Mouse (Mus musculus): ENCODE results near the gene Atp2b2. TPM values are rescaled to one million over a fixed set of nuclear protein-coding genes. Genes with fewer than 3 reads are reported as not detected.

Gene Atp2b2
- polyA plus RNA-seq, 1 experiment from 2014 or later = 0.03 TPM

GRCm38 (mm10) chr6:113962811-113963210 lies 79.6 kb downstream of the Atp2b2 start:
- DNase-seq (ENCODE audit: low spot score) = peak; percentile 79
- no peaks in the 10 kb centered on the region for H3K9me3 ChIP-seq (replicated peaks)

GRCm38 (mm10) chr6:113961658-113962057 lies 80.8 kb downstream of the Atp2b2 start:
- no peak overlapping the region for H3K4me3 ChIP-seq
- WGBS = 78% methylated on average over 2 of the region's 2 CpGs
- H3K36me3 ChIP-seq = no peaks in the 10 kb centered on the region
- H3K4me1 ChIP-seq = peaks cover 14% of the 10 kb centered on the region
- no peak overlapping the region for H3K27ac ChIP-seq
- DNase-seq (ENCODE audit: low spot score) = no peak
- H3K27me3 ChIP-seq (ENCODE audit: low read depth, poor library complexity, severe bottlenecking) = no peaks in the 10 kb centered on the region
- H3K9me3 ChIP-seq (replicated peaks) = no peaks in the 10 kb centered on the region

More at GRCm38 (mm10) chr6:113962811-113963210, 79.6 kb downstream of the Atp2b2 start:
- Histone ChIP-seq H3K27ac (no peak overlapping the region), H3K27me3 (ENCODE audit: low read depth, poor library complexity, severe bottlenecking) (no peaks in the 10 kb centered on the region), H3K36me3 (no peaks in the 10 kb centered on the region), H3K4me3 (no peak overlapping the region), H3K4me1 (peaks cover 9% of the 10 kb centered on the region; the same call in 1 of the 2 replicates)
- 8% methylated on average over 3 of the region's 3 CpGs for WGBS

- DNase-seq (ENCODE audit: low spot score) = no peak
- no peak overlapping the region for H3K27ac ChIP-seq
- no peaks in the 10 kb centered on the region for H3K36me3 ChIP-seq
- no peaks in the 10 kb centered on the region for H3K9me3 ChIP-seq (replicated peaks)
- no peak overlapping the region for H3K4me3 ChIP-seq
- 90% methylated on average over 1 of the region's 1 CpGs for WGBS
- H3K27me3 ChIP-seq (ENCODE audit: low read depth, poor library complexity, severe bottlenecking) = no peaks in the 10 kb centered on the region
- peaks cover 7% of the 10 kb centered on the region for H3K4me1 ChIP-seq
Measured at GRCm38 (mm10) chr6:113959336-113959735, 83.1 kb downstream of the Atp2b2 start.

- H3K4me3 ChIP-seq = no peak overlapping the region
- H3K27me3 ChIP-seq (ENCODE audit: low read depth, poor library complexity, severe bottlenecking) = no peaks in the 10 kb centered on the region
- no peak for DNase-seq (ENCODE audit: low spot score)
- peaks cover 7% of the 10 kb centered on the region for H3K4me1 ChIP-seq
- H3K27ac ChIP-seq = no peak overlapping the region
- H3K9me3 ChIP-seq (replicated peaks) = no peaks in the 10 kb centered on the region
- WGBS = 61% methylated on average over 2 of the region's 2 CpGs
- no peaks in the 10 kb centered on the region for H3K36me3 ChIP-seq
Measured at GRCm38 (mm10) chr6:113958714-113959113, 83.7 kb downstream of the Atp2b2 start.

GRCm38 (mm10) chr6:113958003-113958402 lies 84.4 kb downstream of the Atp2b2 start:
- 88% methylated on average over 5 of the region's 5 CpGs for WGBS
- Histone ChIP-seq H3K36me3 (no peaks in the 10 kb centered on the region), H3K4me1 (peaks cover 7% of the 10 kb centered on the region), H3K4me3 (no peak overlapping the region), H3K9me3 (replicated peaks) (no peaks in the 10 kb centered on the region), H3K27me3 (ENCODE audit: low read depth, poor library complexity, severe bottlenecking) (no peaks in the 10 kb centered on the region), H3K27ac (no peak overlapping the region)
- no peak for DNase-seq (ENCODE audit: low spot score)

- 87% methylated on average over 19 of the region's 19 CpGs for WGBS
- H3K36me3 ChIP-seq = no peaks in the 10 kb centered on the region
- no peak for DNase-seq (ENCODE audit: low spot score)
- no peaks in the 10 kb centered on the region for H3K9me3 ChIP-seq (replicated peaks)
- H3K27ac ChIP-seq = no peak overlapping the region
- no peak overlapping the region for H3K4me3 ChIP-seq
- peaks cover 7% of the 10 kb centered on the region for H3K4me1 ChIP-seq
- H3K27me3 ChIP-seq (ENCODE audit: low read depth, poor library complexity, severe bottlenecking) = no peaks in the 10 kb centered on the region
Measured at GRCm38 (mm10) chr6:113957232-113957940, 85.0 kb downstream of the Atp2b2 start.

GRCm38 (mm10) chr6:113947515-113947914 lies 94.9 kb downstream of the Atp2b2 start:
- Histone ChIP-seq H3K4me3 (no peak overlapping the region), H3K9me3 (replicated peaks) (no peaks in the 10 kb centered on the region), H3K4me1 (no peaks in the 10 kb centered on the region), H3K27me3 (ENCODE audit: low read depth, poor library complexity, severe bottlenecking) (no peaks in the 10 kb centered on the region), H3K27ac (no peak overlapping the region), H3K36me3 (no peaks in the 10 kb centered on the region)
- 93% methylated on average over 8 of the region's 8 CpGs for WGBS
- DNase-seq (ENCODE audit: low spot score) = no peak

GRCm38 (mm10) chr6:113942355-113942754 lies 100.1 kb downstream of the Atp2b2 start:
- WGBS = 41% methylated on average over 12 of the region's 12 CpGs
- H3K27ac ChIP-seq = no peak overlapping the region
- no peak for DNase-seq (ENCODE audit: low spot score)
- H3K27me3 ChIP-seq (ENCODE audit: low read depth, poor library complexity, severe bottlenecking) = no peaks in the 10 kb centered on the region
- no peaks in the 10 kb centered on the region for H3K9me3 ChIP-seq (replicated peaks)
- H3K4me1 ChIP-seq = no peaks in the 10 kb centered on the region
- no peaks in the 10 kb centered on the region for H3K36me3 ChIP-seq
- no peak overlapping the region for H3K4me3 ChIP-seq

GRCm38 (mm10) chr6:113941324-113941723 lies 101.1 kb downstream of the Atp2b2 start:
- Histone ChIP-seq H3K9me3 (replicated peaks) (no peaks in the 10 kb centered on the region), H3K27me3 (ENCODE audit: low read depth, poor library complexity, severe bottlenecking) (no peaks in the 10 kb centered on the region), H3K4me3 (no peak overlapping the region), H3K36me3 (no peaks in the 10 kb centered on the region), H3K27ac (no peak overlapping the region), H3K4me1 (no peaks in the 10 kb centered on the region)
- DNase-seq (ENCODE audit: low spot score) = no peak
- 84% methylated on average over 5 of the region's 5 CpGs for WGBS

GRCm38 (mm10) chr6:113939442-113939841 lies 103.0 kb downstream of the Atp2b2 start:
- Histone ChIP-seq H3K27ac (no peak overlapping the region), H3K27me3 (ENCODE audit: low read depth, poor library complexity, severe bottlenecking) (no peaks in the 10 kb centered on the region), H3K4me3 (no peak overlapping the region), H3K4me1 (no peaks in the 10 kb centered on the region), H3K9me3 (replicated peaks) (no peaks in the 10 kb centered on the region), H3K36me3 (no peaks in the 10 kb centered on the region)
- DNase-seq (ENCODE audit: low spot score) = no peak
- 94% methylated on average over 8 of the region's 8 CpGs for WGBS

- WGBS = 58% methylated on average over 6 of the region's 6 CpGs
- no peak for DNase-seq (ENCODE audit: low spot score)
- Histone ChIP-seq H3K36me3 (no peaks in the 10 kb centered on the region), H3K27me3 (ENCODE audit: low read depth, poor library complexity, severe bottlenecking) (no peaks in the 10 kb centered on the region), H3K4me3 (no peak overlapping the region), H3K9me3 (replicated peaks) (no peaks in the 10 kb centered on the region), H3K27ac (no peak overlapping the region), H3K4me1 (peaks cover 12% of the 10 kb centered on the region)
Measured at GRCm38 (mm10) chr6:113936811-113937508, 105.5 kb downstream of the Atp2b2 start.

- no peaks in the 10 kb centered on the region for H3K36me3 ChIP-seq
- no peak for DNase-seq (ENCODE audit: low spot score)
- H3K4me3 ChIP-seq = no peak overlapping the region
- no peaks in the 10 kb centered on the region for H3K9me3 ChIP-seq (replicated peaks)
- H3K27me3 ChIP-seq (ENCODE audit: low read depth, poor library complexity, severe bottlenecking) = no peaks in the 10 kb centered on the region
- peaks cover 12% of the 10 kb centered on the region for H3K4me1 ChIP-seq
- 73% methylated on average over 8 of the region's 8 CpGs for WGBS
- H3K27ac ChIP-seq = no peak overlapping the region
Measured at GRCm38 (mm10) chr6:113936111-113936510, 106.3 kb downstream of the Atp2b2 start.

- no peaks in the 10 kb centered on the region for H3K36me3 ChIP-seq
- no peaks in the 10 kb centered on the region for H3K27me3 ChIP-seq (ENCODE audit: low read depth, poor library complexity, severe bottlenecking)
- no peak for DNase-seq (ENCODE audit: low spot score)
- H3K4me1 ChIP-seq = peaks cover 12% of the 10 kb centered on the region
- H3K9me3 ChIP-seq (replicated peaks) = no peaks in the 10 kb centered on the region
- no peak overlapping the region for H3K4me3 ChIP-seq
- no peak overlapping the region for H3K27ac ChIP-seq
- 90% methylated on average over 8 of the region's 8 CpGs for WGBS
Measured at GRCm38 (mm10) chr6:113934692-113935091, 107.7 kb downstream of the Atp2b2 start.

Data from limb, embryonic 10.5 days (tissue).